22 mouse cellular contexts compared by ENCODE assay signal in the genomic region with DNA sequence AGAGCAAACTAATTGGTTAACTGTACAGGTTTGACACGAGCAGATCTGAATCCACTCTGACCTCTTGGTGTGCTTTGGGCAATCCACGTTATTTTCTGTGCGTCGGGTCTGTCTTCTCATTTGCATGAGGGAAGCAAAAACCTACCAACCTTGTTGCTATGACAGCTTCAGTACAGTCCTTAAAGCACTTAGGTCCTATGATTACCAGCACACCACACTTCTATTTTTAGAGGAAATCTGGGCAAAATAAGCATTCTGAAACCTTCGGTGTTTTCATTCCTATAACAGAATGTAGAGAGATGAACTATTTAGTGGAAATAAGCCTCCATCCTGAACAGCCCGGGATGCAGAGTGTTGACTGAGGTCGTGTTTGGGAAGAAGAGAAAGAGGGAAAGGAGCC. TPM values are rescaled to one million over a fixed set of nuclear protein-coding genes. Genes with fewer than 3 reads are reported as not detected.
DNase-seq lines count a peak whose midpoint lies in the region; ATAC-seq and TF ChIP-seq lines count a peak whose summit lies in the region.
"Had no signal": no experiment of that assay in that cellular context is flagged by ENCODE, and none has a peak within 500 bp of the region (broad histone marks: within the 10 kb centered on the region; RNA-seq: fewer than 3 reads in every experiment).

No protein-coding gene starts in this region.

- no peak for TF ChIP-seq POLR2A in CH12.LX (IDR thresholded peaks at IDR 0.05; ENCODE audit: low read depth, low read length)
- TF ChIP-seq POLR2A in small intestine, adult 2 months (IDR thresholded peaks at IDR 0.05; ENCODE audit: low read depth, low read length) = no peak

- ATAC-seq in forebrain, postnatal 0 days = peak; percentile 64
- ATAC-seq in forebrain, embryonic 14.5 days = no peak
- ATAC-seq: CD4-positive, CD25-positive, alpha-beta regulatory T cell, adult 4 months; forebrain, embryonic 13.5 days; forebrain, embryonic 16.5 days had no signal

- DNase-seq in forebrain, postnatal 0 days = peak; percentile 11
- DNase-seq in forebrain, embryonic 14.5 days (ENCODE audit: low spot score) = no peak
- no peak for DNase-seq in layer of hippocampus, adult 2 months (ENCODE audit: low spot score in 2 of 2)
- no peak for DNase-seq in layer of hippocampus, postnatal 25 days (ENCODE audit: extremely low spot score in 1 of 2, low spot score in 1 of 2)
- no peak for DNase-seq in CH12.LX (ENCODE audit: extremely low read depth)
- DNase-seq in right cerebral cortex, postnatal 4 days = no peak
- DNase-seq: adrenal gland, adult 2 months; adrenal gland, postnatal 10 days; adrenal gland, postnatal 25 days; B cell, adult 2 months; cerebellum, adult 11-12 months; cerebellum, adult 2 months; cerebellum, adult 9-10 months; cerebellum, postnatal 10 days; cerebellum, postnatal 25 days had no signal

- TF ChIP-seq EP300 in CH12.LX (IDR thresholded peaks at IDR 0.05; ENCODE audit: low read length) = no peak

- TF ChIP-seq CTCF in forebrain, postnatal 0 days (IDR thresholded peaks at IDR 0.05; ENCODE audit: low read depth) = no peak
- TF ChIP-seq CTCF in layer of hippocampus, adult 2 months (conservative IDR thresholded peaks at IDR 0.05) = no peak
- TF ChIP-seq CTCF in CH12.LX (conservative IDR thresholded peaks at IDR 0.05 in 1 of 2, IDR thresholded peaks at IDR 0.05 in 1 of 2; ENCODE audit: low read depth in 2 of 2, low read length in 2 of 2) = no peak
- TF ChIP-seq CTCF in small intestine, adult 2 months (IDR thresholded peaks at IDR 0.05; ENCODE audit: extremely low read depth, insufficient read length, insufficient replicate concordance, low read depth, low read length) = no peak

- H3K4me3 ChIP-seq in forebrain, postnatal 0 days (ENCODE audit: low read depth, low read length) = no peak overlapping the region
- H3K4me3 ChIP-seq in forebrain, embryonic 14.5 days (ENCODE audit: low read depth, low read length) = no peak overlapping the region
- H3K4me3 ChIP-seq in layer of hippocampus, adult 2 months = no peak overlapping the region
- H3K4me3 ChIP-seq in CH12.LX (replicated peaks in 1 of 3; ENCODE audit: low read depth in 2 of 3, low read length in 2 of 3, poor library complexity in 1 of 3) = no peak overlapping the region
- no peak overlapping the region for H3K4me3 ChIP-seq in small intestine, adult 2 months (ENCODE audit: low read depth, low read length)
- H3K4me3 ChIP-seq: embryonic facial prominence, embryonic 10.5 days; embryonic facial prominence, embryonic 12.5 days; forebrain, embryonic 13.5 days had no signal

- H3K79me2 ChIP-seq in CH12.LX (replicated peaks; ENCODE audit: control insufficient read depth, extremely low read depth, insufficient read depth, poor library complexity, severe bottlenecking) = no peaks in the 10 kb centered on the region

- no peaks in the 10 kb centered on the region for H3K36me3 ChIP-seq in forebrain, postnatal 0 days (ENCODE audit: insufficient read depth)
- H3K36me3 ChIP-seq in forebrain, embryonic 14.5 days (ENCODE audit: control insufficient read depth, insufficient read depth, low read length) = no peaks in the 10 kb centered on the region
- H3K36me3 ChIP-seq in CH12.LX (replicated peaks in 1 of 2; ENCODE audit: control insufficient read depth in 1 of 2, insufficient read depth in 1 of 2, low read length in 1 of 2) = no peaks in the 10 kb centered on the region
- H3K36me3 ChIP-seq in small intestine, adult 2 months (ENCODE audit: control insufficient read depth, insufficient read depth, low read length) = peaks cover 2% of the 10 kb centered on the region; the same call in 1 of the 2 replicates
- H3K36me3 ChIP-seq: embryonic facial prominence, embryonic 10.5 days; embryonic facial prominence, embryonic 12.5 days had no signal

- WGBS in forebrain, postnatal 0 days = 64% methylated on average over 7 of the region's 7 CpGs
- 83% methylated on average over 7 of the region's 7 CpGs for WGBS in forebrain, embryonic 14.5 days
- WGBS in small intestine, adult 2 months = 68% methylated on average over 7 of the region's 7 CpGs

- dilution Hi-C loops in CH12.LX (cut with MboI; ENCODE audit: extremely low pct_ligation_motif_present, extremely low pct_unique_long_range_greater_than_20kb, low sequenced_read_pairs) = no loop called here

- H3K27me3 ChIP-seq in forebrain, postnatal 0 days (ENCODE audit: insufficient read depth, low read length) = no peaks in the 10 kb centered on the region
- no peaks in the 10 kb centered on the region for H3K27me3 ChIP-seq in forebrain, embryonic 14.5 days (replicated peaks; ENCODE audit: control insufficient read depth, insufficient read depth, low read length)
- no peaks in the 10 kb centered on the region for H3K27me3 ChIP-seq in CH12.LX (replicated peaks)
- H3K27me3 ChIP-seq in small intestine, adult 2 months (ENCODE audit: control insufficient read depth, insufficient read depth, low read length) = no peaks in the 10 kb centered on the region
- H3K27me3 ChIP-seq: embryonic facial prominence, embryonic 12.5 days; forebrain, embryonic 13.5 days had no signal

- no peak overlapping the region for H3K4me2 ChIP-seq in forebrain, postnatal 0 days (ENCODE audit: low read depth)
- no peak overlapping the region for H3K4me2 ChIP-seq in forebrain, embryonic 14.5 days (ENCODE audit: low read length)
- 0 out of 2 replicates have a peak overlapping the region, but pooled peaks have one; percentile 10 for H3K4me2 ChIP-seq in CH12.LX (ENCODE audit: insufficient read depth, low read depth, poor library complexity, severe bottlenecking)
- H3K4me2 ChIP-seq: embryonic facial prominence, embryonic 12.5 days; forebrain, embryonic 13.5 days had no signal

- H3K9me3 ChIP-seq in forebrain, postnatal 0 days (ENCODE audit: low read length) = no peaks in the 10 kb centered on the region
- no peaks in the 10 kb centered on the region for H3K9me3 ChIP-seq in forebrain, embryonic 14.5 days (replicated peaks; ENCODE audit: control insufficient read depth, low read length)
- H3K9me3 ChIP-seq in CH12.LX (replicated peaks; ENCODE audit: low read length) = no peaks in the 10 kb centered on the region
- H3K9me3 ChIP-seq: embryonic facial prominence, embryonic 10.5 days; embryonic facial prominence, embryonic 12.5 days; forebrain, embryonic 13.5 days had no signal

- H3K4me1 ChIP-seq in forebrain, postnatal 0 days (ENCODE audit: insufficient read depth) = no peaks in the 10 kb centered on the region
- H3K4me1 ChIP-seq in forebrain, embryonic 14.5 days (ENCODE audit: control insufficient read depth, insufficient read depth, low read length) = no peaks in the 10 kb centered on the region
- H3K4me1 ChIP-seq in CH12.LX (ENCODE audit: control insufficient read depth in 1 of 2, insufficient read depth in 2 of 2) = peaks cover 0 to 3% of the 10 kb centered on the region in 2 experiments; a peak in 1 of 4 replicates
- peaks cover 37% of the 10 kb centered on the region for H3K4me1 ChIP-seq in small intestine, adult 2 months (ENCODE audit: control insufficient read depth, insufficient read depth, insufficient read length, low read length)
- H3K4me1 ChIP-seq: embryonic facial prominence, embryonic 10.5 days; embryonic facial prominence, embryonic 12.5 days; forebrain, embryonic 13.5 days had no signal

- H3K27ac ChIP-seq in forebrain, postnatal 0 days (ENCODE audit: low read depth, low read length) = no peak overlapping the region
- no peak overlapping the region for H3K27ac ChIP-seq in forebrain, embryonic 14.5 days (ENCODE audit: low read depth, low read length)
- peak overlapping the region; percentile 56 for H3K27ac ChIP-seq in layer of hippocampus, adult 2 months
- no peak overlapping the region for H3K27ac ChIP-seq in CH12.LX (ENCODE audit: insufficient read depth, low read depth)
- H3K27ac ChIP-seq in small intestine, adult 2 months (ENCODE audit: insufficient read depth, low read depth, low read length) = peak overlapping the region; percentile 79
- H3K27ac ChIP-seq: embryonic facial prominence, embryonic 10.5 days; embryonic facial prominence, embryonic 12.5 days; forebrain, embryonic 13.5 days had no signal

- in situ Hi-C loops in CH12.LX (cut with MboI; ENCODE audit: low pct_ligation_motif_present, low pct_unique_long_range_greater_than_20kb, low sequenced_read_pairs) = no loop called here

- H3K9ac ChIP-seq in forebrain, postnatal 0 days = no peak overlapping the region
- no peak overlapping the region for H3K9ac ChIP-seq in forebrain, embryonic 14.5 days (ENCODE audit: low read length)
- no peak overlapping the region for H3K9ac ChIP-seq in CH12.LX (ENCODE audit: insufficient read depth, low read depth)
- H3K9ac ChIP-seq: embryonic facial prominence, embryonic 12.5 days; forebrain, embryonic 13.5 days had no signal

- no peak for TF ChIP-seq RAD21 in CH12.LX (IDR thresholded peaks at IDR 0.05; ENCODE audit: low read depth, low read length)

TF ChIP-seq in CH12.LX, 34 proteins besides CTCF, POLR2A, EP300 and RAD21 (continues in another document):
- TF ChIP-seq ZKSCAN1 (IDR thresholded peaks at IDR 0.05; ENCODE audit: borderline replicate concordance, low read depth, low read length) (no peak), CHD2 (IDR thresholded peaks at IDR 0.05; ENCODE audit: low read length) (no peak), SMC3 (IDR thresholded peaks at IDR 0.05; ENCODE audit: low read depth, low read length) (no peak), POLR2AphosphoS2 (IDR thresholded peaks at IDR 0.05; ENCODE audit: low read depth, low read length) (no peak), SIN3A (IDR thresholded peaks at IDR 0.05; ENCODE audit: low read length) (no peak)

RNA-seq across cellular contexts. Expression of gene Pls1, which starts 22.6 kb away (rescaled TPM):
- total RNA-seq in forebrain, postnatal 0 days (2014; rRNA removed) = 1.3 and 1.8 TPM in 2 replicates
- 2.8 and 2.9 TPM in 2 replicates for polyA plus RNA-seq in forebrain, postnatal 0 days (2015; fragmentation: Nextera tagmentation; extraction: Ambion mirVana)
- 3.2 and 3.5 TPM in 2 replicates for polyA plus RNA-seq in forebrain, embryonic 14.5 days (2014; fragmentation: Nextera tagmentation; extraction: Ambion mirVana)
- 10 to 100 TPM in 1 of 2 experiments, 1 to 10 TPM in 1; 9.2 to 12.3 TPM for total RNA-seq in layer of hippocampus, adult 2 months (2021)
- 10 to 100 TPM in 1 of 2 experiments, 1 to 10 TPM in 1; 7.0 to 10.2 TPM for total RNA-seq in layer of hippocampus, postnatal 25 days (2021)
- total RNA-seq in CH12.LX (2012; rRNA removed) (0.08 TPM in 2 replicates), CH12.LX (2014; rRNA removed) (0.34 and 0.56 TPM in 2 replicates)
- 0.18 and 0.40 TPM in 2 replicates for polyA plus RNA-seq in CH12.LX (2012; ENCODE audit: insufficient read length, low read depth)
- 18.8 and 82.0 TPM in 2 replicates for polyA plus RNA-seq in small intestine, adult 2 months (2012; rRNA removed)
- total RNA-seq: MEL had no signal

RNA-seq across cellular contexts. Expression of gene Atr, which starts 34.9 kb away (rescaled TPM):
- total RNA-seq in forebrain, postnatal 0 days (2014; rRNA removed) = 21.5 and 25.9 TPM in 2 replicates
- 2.6 and 4.9 TPM in 2 replicates for polyA plus RNA-seq in forebrain, postnatal 0 days (2015; fragmentation: Nextera tagmentation; extraction: Ambion mirVana)
- polyA plus RNA-seq in forebrain, embryonic 14.5 days (2014; fragmentation: Nextera tagmentation; extraction: Ambion mirVana) = 9.9 and 12.8 TPM in 2 replicates
- 10 to 100 TPM; 11.8 to 13.4 TPM for total RNA-seq in layer of hippocampus, adult 2 months (2021)
- total RNA-seq in layer of hippocampus, postnatal 25 days (2021) = 10 to 100 TPM in 1 of 2 experiments, 1 to 10 TPM in 1; 9.4 to 11.3 TPM
- total RNA-seq in CH12.LX (2012; rRNA removed) = 21.7 and 23.3 TPM in 2 replicates
- 37.4 and 43.8 TPM in 2 replicates for total RNA-seq in CH12.LX (2014; rRNA removed)
- polyA plus RNA-seq in CH12.LX (2012; ENCODE audit: insufficient read length, low read depth) = 16.5 and 18.5 TPM in 2 replicates
- 0.14 and 0.35 TPM in 2 replicates for polyA plus RNA-seq in small intestine, adult 2 months (2012; rRNA removed)

Comparison
In these comparisons a context has a peak if more than half of its experiments do, and no peak if none do; other contexts are left out.
1. H3K27ac ChIP-seq: peak in layer of hippocampus, adult 2 months (single experiment) and small intestine, adult 2 months (single experiment); none in forebrain, postnatal 0 days (single experiment), forebrain, embryonic 14.5 days (single experiment) and CH12.LX (single experiment).